Mouse (Mus musculus): ENCODE measurements around the gene Surf4. TPM values are rescaled to one million over a fixed set of nuclear protein-coding genes. Genes with fewer than 3 reads are reported as not detected.

Surf4 gene
- total RNA-seq, 2 experiments from 2014 or later, result 69.0 to 75.6 TPM

DNA sequence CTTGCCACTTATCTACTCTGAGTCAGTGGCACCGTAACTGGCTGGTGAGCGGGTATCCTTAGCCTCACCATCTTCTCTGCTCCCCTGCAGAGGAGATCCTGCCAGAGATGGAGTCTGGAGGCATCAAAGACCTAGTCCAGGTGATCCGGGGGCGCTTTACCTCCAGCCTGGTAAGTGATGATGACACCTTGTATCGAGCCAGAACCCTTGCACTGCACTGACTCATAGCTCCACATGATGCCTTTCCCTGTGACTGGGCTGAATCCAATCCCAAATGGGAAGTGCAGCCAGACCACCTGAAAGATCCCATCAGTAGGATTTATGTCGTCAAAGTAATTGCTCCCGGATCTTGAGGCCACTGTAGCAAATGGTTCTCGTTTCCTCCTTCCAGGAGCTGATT, 19.1 kb upstream of the Surf4 start:
- no peak overlapping the region for H3K27ac ChIP-seq
- TF ChIP-seq CTCF (IDR thresholded peaks at IDR 0.05), result no peak

GRCm38 (mm10) chr2:26952193-26952592, 18.5 kb upstream of the Surf4 start:
- intact Hi-C loops (cut with DNase I), result no loop called here
- H3K4me3 ChIP-seq, result no peak overlapping the region
- no peak for DNase-seq
- no peak overlapping the region for H3K27ac ChIP-seq
- no peak for TF ChIP-seq CTCF (IDR thresholded peaks at IDR 0.05)

More for the DNA sequence above, 19.1 kb upstream of the Surf4 start:
- H3K4me3 ChIP-seq, result no peak overlapping the region
- no peak for DNase-seq
- intact Hi-C loops (cut with DNase I), result no loop called here

DNA sequence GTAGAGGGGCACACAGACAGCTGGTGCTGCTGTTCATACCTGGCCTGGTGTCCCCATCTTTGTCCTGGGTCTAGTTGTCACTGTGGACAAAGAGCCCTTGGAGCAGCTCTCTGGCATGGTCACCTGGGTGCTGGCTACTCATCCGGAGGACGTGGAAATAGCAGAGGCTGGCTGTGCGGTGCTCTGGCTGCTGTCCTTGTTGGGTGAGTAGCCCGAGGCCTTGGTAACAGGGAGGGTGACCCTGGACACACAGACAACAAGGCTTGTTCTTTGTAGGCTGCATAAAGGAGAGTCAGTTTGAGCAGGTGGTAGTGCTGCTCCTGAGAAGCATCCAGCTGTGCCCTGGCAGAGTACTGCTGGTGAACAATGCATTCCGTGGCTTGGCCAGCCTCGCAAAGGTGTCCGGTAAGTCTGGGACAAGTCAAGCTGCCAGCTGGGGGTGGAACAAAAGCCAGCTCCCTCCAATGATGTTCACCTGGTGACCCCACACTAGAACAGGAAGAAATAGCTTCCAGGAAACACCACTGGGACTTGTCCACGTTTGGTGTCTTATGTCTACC, 17.7 kb upstream of the Surf4 start:
- no peak overlapping the region for H3K27ac ChIP-seq
- H3K4me3 ChIP-seq, result no peak overlapping the region
- no peak for TF ChIP-seq CTCF (IDR thresholded peaks at IDR 0.05)
- intact Hi-C loops (cut with DNase I), result no loop called here
- no peak for DNase-seq

DNA sequence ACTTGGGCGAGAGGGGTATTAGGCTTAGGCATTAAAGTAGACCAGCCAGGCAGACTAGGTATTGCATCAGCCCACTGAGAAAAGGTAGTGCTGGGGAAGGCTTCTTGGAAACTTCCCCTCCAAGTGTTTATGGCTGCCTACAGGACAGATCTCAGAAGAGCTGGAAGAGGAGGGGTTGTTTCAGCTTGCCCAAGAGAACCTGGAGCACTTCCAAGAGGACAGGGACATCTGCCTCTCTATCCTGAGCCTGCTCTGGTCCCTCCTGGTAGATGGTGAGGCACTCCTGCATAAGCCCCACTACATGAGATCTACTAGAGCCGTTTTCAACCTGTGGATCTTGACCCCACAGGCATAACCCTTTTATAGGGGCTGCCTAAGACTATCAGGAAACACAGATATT, 16.7 kb upstream of the Surf4 start:
- TF ChIP-seq CTCF (IDR thresholded peaks at IDR 0.05), result no peak
- Histone ChIP-seq H3K27ac (no peak overlapping the region), H3K4me3 (no peak overlapping the region)
- intact Hi-C loops (cut with DNase I), result no loop called here
- no peak for DNase-seq

GRCm38 (mm10) chr2:26943253-26943652, 9.5 kb upstream of the Surf4 start:
- Histone ChIP-seq H3K4me3 (no peak overlapping the region), H3K27ac (no peak overlapping the region)
- no peak for DNase-seq
- intact Hi-C loops (cut with DNase I), result no loop called here
- TF ChIP-seq CTCF (IDR thresholded peaks at IDR 0.05), result no peak

DNA sequence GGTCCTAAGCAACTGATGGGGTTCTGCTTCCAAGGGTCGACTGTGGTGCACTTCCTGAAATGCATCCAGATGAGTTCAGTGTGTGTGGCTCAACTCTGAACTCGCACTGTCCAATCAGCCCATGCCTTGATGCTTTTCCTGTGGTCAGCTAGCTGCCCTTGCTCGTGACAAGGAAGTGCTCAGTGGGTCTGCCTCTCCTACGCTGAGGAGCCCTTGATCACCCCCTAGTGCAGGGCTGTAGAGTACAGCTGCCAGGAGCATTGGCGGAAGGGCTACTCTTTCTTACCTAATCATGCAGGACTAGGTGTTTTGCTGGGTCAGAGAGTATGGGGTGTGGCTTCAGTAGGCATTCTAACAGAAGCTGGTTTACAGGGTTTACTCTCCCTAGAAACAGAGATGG, 7.8 kb upstream of the Surf4 start:
- no peak for TF ChIP-seq CTCF (IDR thresholded peaks at IDR 0.05)
- H3K27ac ChIP-seq, result no peak overlapping the region
- DNase-seq, result no peak
- H3K4me3 ChIP-seq, result no peak overlapping the region
- intact Hi-C loops (cut with DNase I), result no loop called here

DNA sequence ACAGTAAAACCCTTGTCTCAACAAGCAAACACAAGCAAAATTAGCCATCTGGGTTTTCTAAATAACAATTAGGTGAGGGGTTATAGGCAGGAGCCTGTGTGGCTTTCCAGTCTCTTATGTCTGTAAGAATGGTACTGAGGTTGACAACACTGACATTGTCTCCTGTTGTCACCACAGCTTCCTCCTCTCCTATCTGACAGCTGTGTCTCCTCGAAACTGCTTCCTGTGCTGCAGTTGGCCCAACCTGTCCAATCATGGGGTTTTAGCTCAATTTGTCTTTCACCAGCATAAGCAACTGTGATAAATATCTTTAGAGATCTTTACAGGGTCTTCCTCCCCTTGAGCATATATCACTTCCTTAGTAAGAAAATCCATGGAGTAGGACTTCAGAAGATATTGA, 2.7 kb upstream of the Surf4 start:
- DNase-seq, result no peak
- TF ChIP-seq CTCF (IDR thresholded peaks at IDR 0.05), result no peak
- Histone ChIP-seq H3K27ac (no peak overlapping the region), H3K4me3 (no peak overlapping the region)
- intact Hi-C loops (cut with DNase I), result loop anchor here (5.0 kb wide), 1 partner anchor 71 kb away; the partner anchor contains the start of gene Cacfd1

GRCm38 (mm10) chr2:26935286-26935685, 1.6 kb upstream of the Surf4 start:
- intact Hi-C loops (cut with DNase I), result loop anchor here (5.0 kb wide), 1 partner anchor 72 kb away; the partner anchor contains the start of gene Cacfd1
- TF ChIP-seq CTCF (IDR thresholded peaks at IDR 0.05), result no peak
- no peak for DNase-seq
- H3K4me3 ChIP-seq, result no peak overlapping the region
- H3K27ac ChIP-seq, result no peak overlapping the region

DNA sequence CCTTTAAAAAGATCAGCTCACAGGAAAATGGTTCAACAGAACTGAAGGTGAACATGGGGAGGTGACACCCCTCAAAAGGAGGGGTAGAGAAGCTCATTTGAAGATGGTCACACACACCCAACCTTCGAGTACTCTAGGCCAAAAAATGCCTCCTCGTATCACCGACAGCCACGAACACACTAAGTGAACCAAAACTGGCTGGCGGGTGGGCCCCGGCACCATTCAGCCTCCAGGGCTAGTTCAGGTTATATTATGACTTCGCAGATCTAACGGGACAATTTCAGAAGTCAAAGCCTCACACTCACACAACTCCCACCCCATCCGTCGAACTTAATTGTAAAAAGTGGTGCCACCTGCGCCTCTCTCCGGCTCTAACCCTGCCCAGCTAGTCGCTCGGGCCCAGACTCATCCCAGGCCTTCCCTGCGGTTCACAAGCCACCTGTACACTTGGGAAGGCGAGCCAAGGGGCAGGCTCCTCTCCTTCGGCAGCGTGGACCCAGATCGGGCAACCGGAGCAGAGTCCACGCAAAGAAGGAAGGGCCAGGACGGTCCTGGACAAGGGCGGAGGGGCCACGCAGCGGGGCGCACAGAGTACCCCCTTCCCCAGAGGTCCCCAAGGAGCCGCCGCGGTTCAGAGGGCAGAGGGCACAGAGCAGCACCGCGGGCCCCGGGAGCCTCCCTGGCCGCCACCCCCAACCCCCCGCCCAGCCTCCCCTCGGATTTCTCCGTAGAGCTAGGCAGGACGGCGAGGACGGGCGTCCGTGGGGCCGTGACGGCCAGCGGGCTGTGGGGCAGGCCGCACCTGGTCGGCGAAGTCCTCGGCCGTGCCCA, 1.0 kb downstream of the Surf4 start:
- peak overlapping the region; percentile 98 for H3K27ac ChIP-seq
- intact Hi-C loops (cut with DNase I), result loop anchor here (2.0 kb wide), 1 partner anchor 22 kb away; the partner anchor contains the start of genes Med22 and Rpl7a
- H3K4me3 ChIP-seq, result peak overlapping the region; percentile 100
- TF ChIP-seq CTCF (IDR thresholded peaks at IDR 0.05), result no peak
- no peak for DNase-seq

DNA sequence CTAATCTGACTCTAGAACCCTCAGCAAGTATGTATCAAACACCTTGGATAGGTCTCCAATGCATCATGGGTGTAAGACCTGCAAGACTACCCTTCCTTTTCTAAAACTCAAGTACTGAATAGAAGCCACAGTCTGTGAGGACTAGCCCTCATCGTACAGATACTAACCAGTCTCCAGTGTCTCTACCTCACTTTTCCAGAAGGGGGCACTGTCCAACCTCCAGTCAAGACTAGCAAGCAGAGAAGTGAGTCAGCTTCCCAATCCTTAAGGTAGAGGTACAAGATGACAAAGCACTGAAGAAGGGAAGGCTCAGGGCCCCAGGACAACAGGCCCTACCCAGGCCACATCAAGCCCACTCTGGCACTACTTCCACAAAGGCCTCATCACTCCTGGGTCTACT, 3.3 kb downstream of the Surf4 start:
- peak overlapping the region; percentile 36 for H3K4me3 ChIP-seq
- H3K27ac ChIP-seq, result peak overlapping the region; percentile 56
- intact Hi-C loops (cut with DNase I), result loop anchor here (1.0 kb wide), 1 partner anchor 108 kb away; no protein-coding TSS in a partner anchor
- peak; percentile 66 for DNase-seq
- peak; percentile 75 for TF ChIP-seq CTCF (IDR thresholded peaks at IDR 0.05)

GRCm38 (mm10) chr2:26927745-26928476, 5.8 kb downstream of the Surf4 start:
- H3K4me3 ChIP-seq, result no peak overlapping the region
- intact Hi-C loops (cut with DNase I), result no loop called here
- peak; percentile 50 for DNase-seq
- TF ChIP-seq CTCF (IDR thresholded peaks at IDR 0.05), result no peak
- peak overlapping the region; percentile 35 for H3K27ac ChIP-seq

- no peak for TF ChIP-seq CTCF (IDR thresholded peaks at IDR 0.05)
Observed at GRCm38 (mm10) chr2:26921784-26922183, 11.9 kb downstream of the Surf4 start.

More at GRCm38 (mm10) chr2:26921784-26922183, 11.9 kb downstream of the Surf4 start:
- Histone ChIP-seq H3K27ac (peak overlapping the region; percentile 12; the same call in 1 of the 2 replicates), H3K4me3 (no peak overlapping the region)
- DNase-seq, result no peak
- intact Hi-C loops (cut with DNase I), result no loop called here
